Mouse (Mus musculus) MEL (cell line): ENCODE measurements around the gene H2-Q10.

Source experiments
- CHD1 ChIP-seq: IDR thresholded peaks from 2 replicates; pipeline ENCODE4 v1.6.1; 2012; ENCODE audit warnings: low read depth, mild to moderate bottlenecking, inconsistent platforms, low read length, improper control_type of control experiment
- CHD2 ChIP-seq: IDR thresholded peaks from 2 replicates; pipeline ENCODE4 v1.6.1; 2011; ENCODE audit warnings: low read length, improper control_type of control experiment
- CTCF ChIP-seq, 3 experiments: IDR thresholded peaks in 2 of 3; conservative IDR thresholded peaks in 1 of 3; 2 replicates each; pipeline ENCODE4 v1.5.1; 2011 to 2012; ENCODE audit warnings: low read length in 3 of 3, low read depth in 2 of 3, mild to moderate bottlenecking in 2 of 3, improper control_type of control experiment in 1 of 3, inconsistent platforms in 1 of 3, mixed read lengths in 1 of 3, moderate library complexity in 1 of 3; ENCODE audit not compliant: control insufficient read depth in 1 of 3, insufficient read depth in 1 of 3, poor library complexity in 1 of 3, severe bottlenecking in 1 of 3
- EP300 ChIP-seq, 2 experiments: IDR thresholded peaks; 2 replicates each; pipeline ENCODE4 v1.6.1; 2011; ENCODE audit warnings: improper control_type of control experiment in 2 of 2, low read length in 2 of 2, low read depth in 1 of 2, mild to moderate bottlenecking in 1 of 2
- KAT2A ChIP-seq: conservative IDR thresholded peaks from 2 replicates; pipeline ENCODE4 v1.6.1; 2012; ENCODE audit warnings: low read depth, low read length, improper control_type of control experiment, inconsistent platforms
- POLR2A ChIP-seq, 2 experiments: IDR thresholded peaks; 2 replicates each; pipeline ENCODE4 v1.6.1; 2011 to 2012; ENCODE audit warnings: low read length in 2 of 2, mild to moderate bottlenecking in 2 of 2, control low read depth in 1 of 2, improper control_type of control experiment in 1 of 2, low read depth in 1 of 2, moderate library complexity in 1 of 2; ENCODE audit not compliant: control insufficient read depth in 1 of 2, insufficient read depth in 1 of 2, poor library complexity in 1 of 2
- POLR2AphosphoS2 ChIP-seq: IDR thresholded peaks from 2 replicates; pipeline ENCODE4 v1.6.1; 2011; ENCODE audit warnings: low read length, improper control_type of control experiment
- POLR2AphosphoS5 ChIP-seq: IDR thresholded peaks from 2 replicates; pipeline ENCODE4 v1.6.1; 2012; ENCODE audit warnings: low read depth, borderline replicate concordance, mild to moderate bottlenecking, inconsistent platforms, low read length, moderate library complexity, mixed read lengths
- TAL1 ChIP-seq: IDR thresholded peaks from 2 replicates; pipeline ENCODE4 v1.6.1; 2012; ENCODE audit warnings: mild to moderate bottlenecking, inconsistent platforms, low read length, moderate library complexity, mixed read lengths
- ZNF384 ChIP-seq: IDR thresholded peaks from 2 replicates; pipeline ENCODE4 v1.6.1; 2012; ENCODE audit warnings: low read depth, mild to moderate bottlenecking, inconsistent platforms, low read length, improper control_type of control experiment

DNA sequence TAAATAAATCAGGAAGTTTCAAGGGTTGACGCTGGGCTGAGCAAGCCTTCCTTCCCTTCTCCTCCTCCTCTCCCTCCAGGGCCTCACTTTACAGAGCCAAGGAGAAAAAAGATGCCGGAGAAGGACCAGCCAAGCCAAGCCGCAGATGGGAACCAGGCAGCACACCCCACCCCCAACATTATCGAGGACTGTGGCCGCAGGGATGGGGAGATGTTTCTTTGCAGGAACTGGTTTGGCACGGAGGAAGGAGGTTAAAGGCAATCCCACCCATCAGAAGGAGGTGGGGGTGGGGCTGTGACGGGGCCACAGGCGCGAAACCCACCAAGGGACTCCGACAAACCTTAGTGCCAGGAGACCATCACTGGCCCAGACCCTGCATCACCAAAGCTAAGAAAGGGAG is 16.8 kb downstream of the H2-Q10 start:
- TF ChIP-seq CHD2: no peak
- no peak for TF ChIP-seq CTCF (IDR thresholded peaks at IDR 0.05 in 2 of 3, conservative IDR thresholded peaks at IDR 0.05 in 1 of 3; ENCODE audit: control insufficient read depth in 1 of 3, insufficient read depth in 1 of 3, low read depth in 2 of 3, low read length in 3 of 3, poor library complexity in 1 of 3, severe bottlenecking in 1 of 3)
- no peak for TF ChIP-seq POLR2AphosphoS2
- TF ChIP-seq POLR2AphosphoS5: no peak
- TF ChIP-seq KAT2A: no peak
- TF ChIP-seq ZNF384: no peak
- TF ChIP-seq TAL1: no peak
- no peak for TF ChIP-seq POLR2A (IDR thresholded peaks at IDR 0.05; ENCODE audit: control insufficient read depth in 1 of 2, insufficient read depth in 1 of 2, low read depth in 1 of 2, low read length in 2 of 2, poor library complexity in 1 of 2)
- no peak for TF ChIP-seq CHD1
- no peak for TF ChIP-seq EP300 (IDR thresholded peaks at IDR 0.05; ENCODE audit: low read depth in 1 of 2, low read length in 2 of 2)
